ENCODE assay signal across 15 mouse cellular contexts in genomic region chr13:115199166-115199565, GRCm38 (mm10).
DNase-seq lines count a peak whose midpoint lies in the region; ATAC-seq and TF ChIP-seq lines count a peak whose summit lies in the region.
"Had no signal": no experiment of that assay in that cellular context is flagged by ENCODE, and none has a peak within 500 bp of the region (broad histone marks: within the 10 kb centered on the region; RNA-seq: fewer than 3 reads in every experiment).

No protein-coding gene starts in this region.

- no peak overlapping the region for H3K4me3 ChIP-seq in intestine, embryonic 16.5 days (ENCODE audit: low read length)
- H3K4me3 ChIP-seq in intestine, postnatal 0 days (ENCODE audit: low read depth, low read length): no peak overlapping the region
- H3K4me3 ChIP-seq in kidney, embryonic 14.5 days (ENCODE audit: low read length): no peak overlapping the region
- H3K4me3 ChIP-seq: embryonic facial prominence, embryonic 15.5 days; forebrain, embryonic 15.5 days; liver, embryonic 15.5 days had no signal

- H3K9me3 ChIP-seq in intestine, embryonic 16.5 days (ENCODE audit: control insufficient read depth, low read length): no peaks in the 10 kb centered on the region
- no peaks in the 10 kb centered on the region for H3K9me3 ChIP-seq in intestine, postnatal 0 days (ENCODE audit: control insufficient read depth)
- no peaks in the 10 kb centered on the region for H3K9me3 ChIP-seq in kidney, embryonic 14.5 days (ENCODE audit: control insufficient read depth, low read length)
- H3K9me3 ChIP-seq: embryonic facial prominence, embryonic 15.5 days; forebrain, embryonic 15.5 days; liver, embryonic 15.5 days had no signal

- no peaks in the 10 kb centered on the region for H3K27me3 ChIP-seq in intestine, embryonic 16.5 days (replicated peaks; ENCODE audit: control insufficient read depth, insufficient read depth, low read length)
- H3K27me3 ChIP-seq in intestine, postnatal 0 days (replicated peaks; ENCODE audit: control insufficient read depth, insufficient read depth, low read length): no peaks in the 10 kb centered on the region
- H3K27me3 ChIP-seq in kidney, embryonic 14.5 days (ENCODE audit: control insufficient read depth, insufficient read depth, low read length): no peaks in the 10 kb centered on the region
- H3K27me3 ChIP-seq: embryonic facial prominence, embryonic 15.5 days; forebrain, embryonic 15.5 days; liver, embryonic 15.5 days; Patski had no signal

- no peak overlapping the region for H3K9ac ChIP-seq in intestine, embryonic 16.5 days (ENCODE audit: low read depth, low read length)
- no peak overlapping the region for H3K9ac ChIP-seq in intestine, postnatal 0 days (ENCODE audit: low read depth, low read length)
- no peak overlapping the region for H3K9ac ChIP-seq in kidney, embryonic 14.5 days (ENCODE audit: low read depth, low read length)
- H3K9ac ChIP-seq: embryonic facial prominence, embryonic 15.5 days; forebrain, embryonic 15.5 days; liver, embryonic 15.5 days had no signal

- no peaks in the 10 kb centered on the region for H3K4me1 ChIP-seq in intestine, embryonic 16.5 days (ENCODE audit: control insufficient read depth, insufficient read depth, low read length)
- no peaks in the 10 kb centered on the region; the same call in 1 of the 2 replicates for H3K4me1 ChIP-seq in intestine, postnatal 0 days (replicated peaks; ENCODE audit: control insufficient read depth, insufficient read depth, low read length)
- 0 out of 2 replicates have a peak, but pooled peaks cover 4% of the 10 kb centered on the region for H3K4me1 ChIP-seq in kidney, embryonic 14.5 days (ENCODE audit: control insufficient read depth, insufficient read depth, low read length)
- H3K4me1 ChIP-seq: embryonic facial prominence, embryonic 15.5 days; forebrain, embryonic 15.5 days; liver, embryonic 15.5 days had no signal

- intact Hi-C loops in left cerebral cortex, postnatal 36 days (cut with DNase I): no loop called here

- no peak for TF ChIP-seq CTCF in intestine, postnatal 0 days (IDR thresholded peaks at IDR 0.05; ENCODE audit: low read depth)

- H3K27ac ChIP-seq in intestine, embryonic 16.5 days (ENCODE audit: low read length): no peak overlapping the region
- no peak overlapping the region for H3K27ac ChIP-seq in intestine, postnatal 0 days (ENCODE audit: low read depth, low read length)
- H3K27ac ChIP-seq in kidney, embryonic 14.5 days (ENCODE audit: low read depth, low read length): peak overlapping the region; percentile 30; the same call in 1 of the 2 replicates
- H3K27ac ChIP-seq: embryonic facial prominence, embryonic 15.5 days; forebrain, embryonic 15.5 days; liver, embryonic 15.5 days had no signal

- peak; percentile 67 for DNase-seq in kidney, postnatal 14 days
- DNase-seq in lung, postnatal 4 days: peak; percentile 22 to 72
- no peak for DNase-seq in layer of hippocampus, adult 9-11 months
- no peak for DNase-seq in left cerebral cortex, postnatal 36 days (ENCODE audit: low spot score in 2 of 2)
- DNase-seq: cerebellum, adult 11 months; cerebellum, postnatal 36 days; layer of hippocampus, postnatal 36 days had no signal

- H3K36me3 ChIP-seq in intestine, embryonic 16.5 days (ENCODE audit: control insufficient read depth, insufficient read depth, low read length): no peaks in the 10 kb centered on the region
- H3K36me3 ChIP-seq in intestine, postnatal 0 days (ENCODE audit: control insufficient read depth, insufficient read depth): no peaks in the 10 kb centered on the region
- H3K36me3 ChIP-seq in kidney, embryonic 14.5 days (ENCODE audit: control insufficient read depth, insufficient read depth, low read length): no peaks in the 10 kb centered on the region
- H3K36me3 ChIP-seq: embryonic facial prominence, embryonic 15.5 days; forebrain, embryonic 15.5 days; liver, embryonic 15.5 days had no signal

- peak; percentile 65 for ATAC-seq in intestine, embryonic 16.5 days
- ATAC-seq in intestine, postnatal 0 days: no peak
- no peak for ATAC-seq in kidney, embryonic 14.5 days (ENCODE audit: low FRiP score, low TSS enrichment)
- ATAC-seq: forebrain, embryonic 15.5 days; Patski had no signal

- H3K4me2 ChIP-seq in intestine, embryonic 16.5 days (ENCODE audit: low read depth, low read length): no peak overlapping the region
- no peak overlapping the region for H3K4me2 ChIP-seq in intestine, postnatal 0 days (replicated peaks; ENCODE audit: low read depth)
- H3K4me2 ChIP-seq in kidney, embryonic 14.5 days (replicated peaks; ENCODE audit: low read depth, low read length): no peak overlapping the region
- H3K4me2 ChIP-seq: embryonic facial prominence, embryonic 15.5 days; forebrain, embryonic 15.5 days; liver, embryonic 15.5 days; midbrain, embryonic 11.5 days had no signal

- WGBS in intestine, embryonic 16.5 days: 40% methylated on average over 3 of the region's 3 CpGs
- 43% methylated on average over 3 of the region's 3 CpGs for whole genome bisulfite sequencing in intestine, postnatal 0 days
- 17% methylated on average over 3 of the region's 3 CpGs for WGBS in kidney, embryonic 14.5 days

Comparison
In these comparisons a context has a peak if more than half of its experiments do, and no peak if none do; other contexts are left out.
1. DNase-seq: peak in kidney, postnatal 14 days (single experiment) and lung, postnatal 4 days (2 of 2); none in layer of hippocampus, adult 9-11 months (single experiment) and left cerebral cortex, postnatal 36 days (0 of 2).